Mouse (Mus musculus) lung, embryonic 16.5 days (tissue): ENCODE data around the gene Ankrd34c. TPM values are rescaled to one million over a fixed set of nuclear protein-coding genes. Genes with fewer than 3 reads are reported as not detected.

Experiments used
- ATAC-seq: fragments of 200-750 bp; cut with Nextera tagmentation; 2 replicates; pipeline ENCODE4 v1.8.0; 2017; ENCODE audit warnings: low read depth, mild to moderate bottlenecking, moderate library complexity
- H3K27ac ChIP-seq: fragments of 300-500 bp; sonication (generic); 2 replicates; pipeline ENCODE4 v1.5.1; 2014; ENCODE audit warnings: mild to moderate bottlenecking, control low read depth, low read length
- H3K27me3 ChIP-seq: fragments of 300-500 bp; sonication (generic); 2 replicates; pipeline ENCODE4 v1.6.1; 2014; ENCODE audit warnings: low read depth, low read length, mixed read lengths; ENCODE audit not compliant: control insufficient read depth, insufficient read depth
- H3K36me3 ChIP-seq: fragments of 300-500 bp; sonication (generic); 2 replicates; pipeline ENCODE4 v1.6.1; 2014; ENCODE audit warnings: low read length; ENCODE audit not compliant: control insufficient read depth, insufficient read depth
- H3K4me1 ChIP-seq: fragments of 300-500 bp; sonication (generic); replicated peaks from 2 replicates; pipeline ENCODE4 v1.6.1; 2014; ENCODE audit warnings: low read length, mixed read lengths; ENCODE audit not compliant: control insufficient read depth, insufficient read depth
- H3K4me2 ChIP-seq: fragments of 300-500 bp; sonication (generic); 2 replicates; pipeline ENCODE4 v1.6.1; 2014; ENCODE audit warnings: low read depth, low read length, control low read depth
- H3K4me3 ChIP-seq: fragments of 300-500 bp; sonication (generic); 2 replicates; pipeline ENCODE4 v1.5.1; 2014; ENCODE audit warnings: mild to moderate bottlenecking, low read length, control low read depth
- H3K9ac ChIP-seq: fragments of 300-500 bp; sonication (generic); 2 replicates; pipeline ENCODE4 v1.6.1; 2014; ENCODE audit warnings: low read length, control low read depth
- H3K9me3 ChIP-seq: fragments of 300-500 bp; sonication (generic); 2 replicates; pipeline ENCODE4 v1.6.1; 2016; ENCODE audit warnings: low read length; ENCODE audit not compliant: control insufficient read depth
- WGBS: fragments of 180-500 bp; shearing (Covaris S2); extraction: QIAGEN DNeasy Blood & Tissue Kit; methylation state at CpG from one replicate; pipeline ENCODE4 v1.1.7; 2014; 5-methylcytosine and 5-hydroxymethylcytosine counted together
- polyA plus RNA-seq: library from polyadenylated mRNA; unstranded; fragments of >200 nt; fragmentation: Nextera tagmentation; extraction: Ambion mirVana; gene quantifications from 2 replicates; pipeline ENCODE4 v1.2.1, GENCODE M21; 2015

Gene Ankrd34c
- polyA plus RNA-seq, 1 experiment from 2014 or later: not detected

- no peaks in the 10 kb centered on the region for H3K4me1 ChIP-seq
- H3K9me3 ChIP-seq: no peaks in the 10 kb centered on the region
- no peak overlapping the region for H3K4me2 ChIP-seq
- ATAC-seq: no peak
- H3K27ac ChIP-seq: no peak overlapping the region
- no peaks in the 10 kb centered on the region for H3K36me3 ChIP-seq
- H3K9ac ChIP-seq: no peak overlapping the region
- WGBS: 52% methylated on average over 10 of the region's 10 CpGs
- no peak overlapping the region for H3K4me3 ChIP-seq
- no peaks in the 10 kb centered on the region for H3K27me3 ChIP-seq
These were observed 50.6 kb downstream of the Ankrd34c start for GRCm38 (mm10) chr9:89687503-89688226.

DNA sequence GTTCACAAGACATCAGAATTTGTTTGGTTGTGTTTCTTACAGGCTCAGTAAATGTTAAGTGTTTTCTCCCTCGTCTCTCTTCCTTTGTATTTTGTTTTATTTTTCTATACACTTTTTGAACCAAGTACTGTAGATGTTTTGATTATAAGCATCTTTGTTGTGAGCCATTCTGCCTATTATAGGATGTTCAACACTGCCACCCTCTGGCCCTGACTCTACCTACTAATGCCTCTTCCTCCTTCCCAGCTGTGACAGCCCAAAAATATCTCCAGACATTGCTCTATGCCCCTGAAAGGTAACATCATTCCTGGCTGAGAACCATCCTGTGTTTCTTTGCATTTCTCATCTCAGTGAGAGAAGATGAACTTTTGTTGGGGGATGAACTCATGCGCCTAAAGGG is 52.0 kb downstream of the Ankrd34c start:
- no peak overlapping the region for H3K4me2 ChIP-seq
- H3K27ac ChIP-seq: no peak overlapping the region
- H3K9ac ChIP-seq: no peak overlapping the region
- 53% methylated on average over 2 of the region's 2 CpGs for WGBS
- H3K4me1 ChIP-seq: no peaks in the 10 kb centered on the region
- no peak for ATAC-seq
- H3K36me3 ChIP-seq: no peaks in the 10 kb centered on the region
- H3K9me3 ChIP-seq: no peaks in the 10 kb centered on the region
- no peaks in the 10 kb centered on the region for H3K27me3 ChIP-seq
- H3K4me3 ChIP-seq: no peak overlapping the region

DNA sequence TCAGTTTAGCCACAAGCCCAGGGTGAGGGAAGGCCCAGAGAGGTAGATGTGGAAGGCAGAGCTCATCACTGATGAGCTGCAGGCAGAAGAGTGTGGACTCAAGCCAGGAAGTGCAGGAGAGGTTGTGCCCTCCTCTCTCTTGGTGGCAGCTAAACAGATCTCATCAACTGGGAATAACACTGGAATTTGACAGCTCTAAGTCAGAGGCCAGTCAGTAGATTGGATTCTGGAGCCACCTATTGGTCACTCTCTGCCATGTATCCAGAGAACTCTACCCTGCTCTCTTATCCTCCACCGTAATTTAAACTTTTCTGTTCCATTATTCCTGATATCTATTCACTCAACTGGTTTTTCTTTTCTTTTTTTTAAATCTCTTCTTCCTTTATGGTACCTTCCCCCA is 59.3 kb downstream of the Ankrd34c start:
- H3K4me3 ChIP-seq: no peak overlapping the region
- peak; percentile 70 for ATAC-seq
- no peaks in the 10 kb centered on the region for H3K27me3 ChIP-seq
- H3K4me2 ChIP-seq: no peak overlapping the region
- WGBS: 45% methylated on average over 1 of the region's 1 CpGs
- H3K9me3 ChIP-seq: no peaks in the 10 kb centered on the region
- no peaks in the 10 kb centered on the region for H3K36me3 ChIP-seq
- no peak overlapping the region for H3K27ac ChIP-seq
- H3K4me1 ChIP-seq: no peaks in the 10 kb centered on the region
- no peak overlapping the region for H3K9ac ChIP-seq

Other genes starting within 250 kb of the Ankrd34c start
- 0.08 TPM in 1 of 2 replicates, not detected in the other for gene Minar1, start 115.3 kb downstream of the Ankrd34c start, polyA plus RNA-seq
- gene Tmed3, start 33.4 kb downstream of the Ankrd34c start, polyA plus RNA-seq: 103 and 114 TPM in 2 replicates
- gene Rasgrf1, start 171.4 kb upstream of the Ankrd34c start, polyA plus RNA-seq: 0.79 and 1.5 TPM in 2 replicates